Mouse (Mus musculus): ENCODE measurements around the gene Prkd2. TPM values are rescaled to one million over a fixed set of nuclear protein-coding genes. Genes with fewer than 3 reads are reported as not detected.

Prkd2 gene
- polyA plus RNA-seq, 1 experiment from 2014 or later = 16.2 TPM

DNA sequence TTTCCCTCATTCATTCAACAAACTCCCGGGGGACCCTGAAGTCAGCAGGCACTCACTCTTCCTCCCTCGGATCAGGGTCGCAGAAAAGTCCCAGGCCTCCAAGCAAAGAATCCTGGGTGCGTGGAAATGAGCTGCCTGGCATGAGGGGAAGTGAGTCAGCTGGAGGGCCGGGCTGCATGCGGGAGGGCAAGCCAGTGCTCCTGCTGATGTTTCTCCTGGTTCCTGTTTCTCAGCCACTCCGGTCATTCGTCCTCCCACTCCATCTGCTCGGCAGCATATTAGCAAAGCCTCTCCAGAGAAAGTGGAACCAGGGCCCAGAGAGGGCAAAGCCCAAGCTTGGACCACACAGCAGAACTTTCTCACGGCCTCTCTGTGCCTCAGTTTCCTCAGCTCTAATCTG, 67.2 kb downstream of the Prkd2 start:
- no peak overlapping the region; the same call in 1 of the 2 replicates for H3K9ac ChIP-seq (replicated peaks)
- WGBS = 48% methylated on average over 10 of the region's 10 CpGs
- H3K4me3 ChIP-seq (replicated peaks) = no peak overlapping the region
- H3K4me1 ChIP-seq (replicated peaks) = peaks cover 39% of the 10 kb centered on the region
- H3K27me3 ChIP-seq = no peaks in the 10 kb centered on the region
- peaks cover 11% of the 10 kb centered on the region for H3K36me3 ChIP-seq
- no peak overlapping the region for H3K27ac ChIP-seq
- no peak for ATAC-seq (ENCODE audit: insufficient number of reproducible peaks, insufficient read depth, low FRiP score, low TSS enrichment, low read depth)
- no peaks in the 10 kb centered on the region for H3K9me3 ChIP-seq
- H3K4me2 ChIP-seq = no peak overlapping the region

DNA sequence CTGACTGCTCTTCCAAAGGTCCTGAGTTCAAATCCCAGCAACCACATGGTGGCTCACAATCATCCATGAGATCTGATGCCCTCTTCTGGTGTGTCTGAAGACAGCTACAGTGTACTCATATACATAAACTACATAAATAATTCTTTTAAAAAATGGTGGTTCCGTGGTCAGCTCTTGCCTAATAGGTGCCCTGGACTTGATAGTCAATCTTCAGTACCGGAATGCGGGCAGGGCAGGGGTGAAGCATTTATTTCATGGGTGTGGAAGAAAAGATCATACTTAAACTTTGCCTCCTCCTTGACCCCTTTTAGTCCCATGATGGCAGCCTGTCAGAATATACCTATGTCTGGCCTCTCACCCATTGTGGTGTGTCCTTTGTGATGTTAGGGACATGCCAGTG, 69.2 kb downstream of the Prkd2 start:
- WGBS = 92% methylated on average over 3 of the region's 3 CpGs
- H3K36me3 ChIP-seq = peaks cover 30% of the 10 kb centered on the region
- H3K9ac ChIP-seq (replicated peaks) = no peak overlapping the region
- H3K4me3 ChIP-seq (replicated peaks) = no peak overlapping the region
- H3K27ac ChIP-seq = no peak overlapping the region
- H3K4me1 ChIP-seq (replicated peaks) = peaks cover 22% of the 10 kb centered on the region
- H3K9me3 ChIP-seq = no peaks in the 10 kb centered on the region
- H3K4me2 ChIP-seq = no peak overlapping the region
- H3K27me3 ChIP-seq = no peaks in the 10 kb centered on the region
- ATAC-seq (ENCODE audit: insufficient number of reproducible peaks, insufficient read depth, low FRiP score, low TSS enrichment, low read depth) = no peak

DNA sequence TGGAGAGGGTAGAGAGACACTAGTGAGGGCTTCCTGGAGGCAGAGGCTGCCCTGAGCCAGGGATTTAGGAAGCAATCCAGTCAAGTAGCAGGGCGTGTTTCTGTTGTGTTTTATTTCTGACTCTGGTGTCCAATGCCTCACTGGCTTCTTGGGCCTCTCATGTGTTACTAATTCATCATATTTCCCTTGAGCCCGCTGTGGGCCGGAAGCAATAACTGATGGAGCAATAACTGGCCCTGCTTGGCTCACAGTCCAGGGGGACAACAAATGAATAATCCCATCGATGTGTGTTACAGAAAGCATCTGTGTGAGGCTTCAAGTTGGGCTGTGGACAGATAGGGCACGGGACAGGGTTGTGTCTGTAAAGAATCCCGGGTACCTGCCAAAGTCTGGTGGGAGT, 69.7 kb downstream of the Prkd2 start:
- Histone ChIP-seq H3K9me3 (no peaks in the 10 kb centered on the region), H3K4me3 (replicated peaks) (no peak overlapping the region), H3K4me1 (replicated peaks) (peaks cover 20% of the 10 kb centered on the region), H3K4me2 (no peak overlapping the region), H3K27me3 (no peaks in the 10 kb centered on the region), H3K36me3 (peaks cover 34% of the 10 kb centered on the region), H3K27ac (no peak overlapping the region), H3K9ac (replicated peaks) (no peak overlapping the region)
- 50% methylated on average over 6 of the region's 6 CpGs for WGBS
- no peak for ATAC-seq (ENCODE audit: insufficient number of reproducible peaks, insufficient read depth, low FRiP score, low TSS enrichment, low read depth)

DNA sequence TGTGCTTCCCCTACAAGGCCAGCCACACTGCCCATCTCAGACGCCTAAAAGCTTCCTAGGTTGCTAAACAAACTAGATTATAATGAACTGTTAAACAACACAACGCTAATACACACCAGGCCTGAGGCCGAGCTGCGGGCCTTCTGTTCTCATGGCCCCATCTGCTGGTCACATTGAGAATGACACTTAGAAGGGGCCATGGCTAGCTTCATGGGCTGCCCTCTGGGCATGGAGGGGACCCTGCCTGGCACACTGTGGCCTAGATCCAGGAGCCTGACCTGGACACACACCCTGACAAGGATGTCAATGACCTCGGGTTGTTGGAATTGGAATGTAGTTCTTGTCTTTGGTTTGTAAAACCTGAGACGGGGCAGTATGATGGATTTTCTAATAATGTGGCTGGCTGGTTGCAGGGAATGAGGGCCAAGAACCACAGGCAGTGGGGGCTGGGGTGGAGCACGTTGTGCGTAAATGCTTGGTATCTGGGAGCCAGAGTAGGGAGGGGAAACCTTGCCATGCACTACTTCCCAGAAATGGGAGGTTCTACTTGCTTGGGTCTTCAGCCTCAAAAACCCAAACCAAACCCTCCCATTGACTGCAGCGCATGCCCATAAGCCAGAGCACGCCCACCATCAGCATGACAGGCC, 71.2 kb downstream of the Prkd2 start:
- Histone ChIP-seq H3K36me3 (peaks cover 50% of the 10 kb centered on the region), H3K27ac (no peak overlapping the region)
- WGBS = 33% methylated on average over 10 of the region's 10 CpGs

DNA sequence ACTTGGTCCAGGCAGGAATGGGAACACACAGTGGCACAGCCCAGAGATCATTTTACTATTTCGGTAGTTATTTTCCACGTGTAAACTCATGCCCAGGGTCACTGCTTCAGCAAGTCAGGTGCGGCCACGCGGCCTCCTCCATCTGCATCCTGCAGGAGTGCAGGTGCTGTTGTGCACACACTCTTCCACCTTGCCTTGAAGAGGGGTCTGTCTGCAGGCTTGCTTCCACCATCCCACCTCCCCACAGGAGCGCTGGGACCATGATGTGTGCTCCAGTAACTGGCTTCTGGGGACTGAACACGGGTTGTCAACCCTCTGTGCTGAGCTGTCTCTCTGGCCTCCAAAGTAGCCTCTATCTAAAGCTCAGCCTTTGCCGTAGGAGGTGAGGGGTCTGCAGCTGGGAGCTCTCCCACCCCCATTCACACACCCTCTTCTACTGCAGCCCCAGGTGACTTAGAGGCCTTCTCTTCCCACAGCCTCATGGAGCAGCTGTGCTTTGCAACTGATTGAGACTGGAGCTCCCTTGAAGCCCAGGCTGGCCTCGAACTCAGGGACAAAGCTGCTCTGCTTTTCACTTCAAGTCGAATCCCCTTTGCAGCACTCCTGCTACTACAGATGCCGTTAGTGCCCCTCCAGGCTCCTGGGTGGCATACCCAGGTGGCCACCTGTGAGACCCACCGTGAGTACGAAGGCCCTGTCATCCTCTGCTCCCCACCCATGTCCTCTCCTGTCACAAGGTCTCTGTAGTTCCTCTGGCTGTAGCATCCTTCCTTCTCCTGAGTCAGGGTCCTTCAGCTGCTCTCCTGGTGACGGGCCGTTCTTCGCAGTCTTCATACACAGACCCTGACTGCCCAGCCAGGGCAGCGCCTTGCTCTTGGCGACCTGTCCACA, 72.0 kb downstream of the Prkd2 start:
- ATAC-seq (ENCODE audit: insufficient number of reproducible peaks, insufficient read depth, low FRiP score, low TSS enrichment, low read depth) = no peak
- 86% methylated on average over 18 of the region's 18 CpGs for WGBS

More for the DNA sequence above, 71.2 kb downstream of the Prkd2 start:
- Histone ChIP-seq H3K27me3 (no peaks in the 10 kb centered on the region), H3K9me3 (no peaks in the 10 kb centered on the region), H3K4me1 (replicated peaks) (peaks cover 20% of the 10 kb centered on the region), H3K9ac (replicated peaks) (no peak overlapping the region), H3K4me2 (no peak overlapping the region), H3K4me3 (replicated peaks) (no peak overlapping the region)
- ATAC-seq (ENCODE audit: insufficient number of reproducible peaks, insufficient read depth, low FRiP score, low TSS enrichment, low read depth) = peak; percentile 6

DNA sequence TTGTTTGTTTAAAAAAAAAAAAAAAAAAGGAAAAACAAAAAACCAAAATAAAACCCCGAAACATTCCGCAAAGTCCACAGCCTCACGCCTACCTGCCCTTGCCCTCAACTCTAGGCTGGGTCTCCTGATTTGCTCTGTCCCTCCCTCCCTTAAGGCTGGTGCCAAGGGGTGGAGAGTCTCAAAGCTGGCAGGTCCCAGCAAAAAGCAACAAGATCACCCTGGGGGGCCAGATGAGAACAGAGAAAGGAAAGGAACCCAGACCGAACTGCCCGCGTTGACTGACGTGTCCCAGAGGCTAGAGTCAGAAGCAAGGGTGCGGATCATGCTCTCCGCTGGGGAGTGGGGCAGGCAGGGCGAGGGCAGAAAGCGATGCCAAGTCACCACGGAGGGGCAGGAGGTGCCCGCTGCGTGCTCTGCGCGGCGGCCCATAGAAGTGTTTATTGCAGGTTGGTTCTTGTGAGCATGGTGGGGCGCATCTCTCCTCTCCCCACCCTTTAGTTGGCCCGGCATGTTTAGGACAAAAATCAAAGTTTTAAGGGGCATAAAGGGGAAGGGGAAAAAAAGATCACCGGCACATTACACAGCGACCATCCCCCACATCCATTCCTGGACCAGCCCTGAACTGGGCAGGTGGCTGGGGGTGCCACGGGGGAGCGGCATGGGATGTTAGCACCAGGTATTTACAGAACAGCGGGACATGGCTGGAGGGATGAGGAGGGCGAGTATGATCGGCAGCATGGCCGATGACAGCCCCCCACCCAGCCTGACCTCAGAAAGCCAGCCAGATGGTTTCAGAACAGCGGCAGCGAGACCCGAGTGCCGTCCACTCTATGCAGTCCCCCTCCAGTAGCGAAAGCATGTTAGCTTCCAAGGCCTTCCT, 73.0 kb downstream of the Prkd2 start:
- WGBS = 92% methylated on average over 32 of the region's 32 CpGs
- no peak overlapping the region for H3K9ac ChIP-seq (replicated peaks)
- H3K9me3 ChIP-seq = no peaks in the 10 kb centered on the region
- H3K4me3 ChIP-seq (replicated peaks) = no peak overlapping the region
- H3K27ac ChIP-seq = no peak overlapping the region
- H3K4me2 ChIP-seq = no peak overlapping the region
- no peaks in the 10 kb centered on the region for H3K27me3 ChIP-seq
- H3K36me3 ChIP-seq = peaks cover 64% of the 10 kb centered on the region
- peaks cover 30% of the 10 kb centered on the region for H3K4me1 ChIP-seq (replicated peaks)
- ATAC-seq (ENCODE audit: insufficient number of reproducible peaks, insufficient read depth, low FRiP score, low TSS enrichment, low read depth) = no peak

More for the DNA sequence above, 72.0 kb downstream of the Prkd2 start:
- Histone ChIP-seq H3K4me3 (replicated peaks) (no peak overlapping the region), H3K9ac (replicated peaks) (no peak overlapping the region), H3K27me3 (no peaks in the 10 kb centered on the region), H3K9me3 (no peaks in the 10 kb centered on the region), H3K36me3 (peaks cover 58% of the 10 kb centered on the region), H3K4me1 (replicated peaks) (peaks cover 24% of the 10 kb centered on the region), H3K4me2 (no peak overlapping the region), H3K27ac (no peak overlapping the region)

DNA sequence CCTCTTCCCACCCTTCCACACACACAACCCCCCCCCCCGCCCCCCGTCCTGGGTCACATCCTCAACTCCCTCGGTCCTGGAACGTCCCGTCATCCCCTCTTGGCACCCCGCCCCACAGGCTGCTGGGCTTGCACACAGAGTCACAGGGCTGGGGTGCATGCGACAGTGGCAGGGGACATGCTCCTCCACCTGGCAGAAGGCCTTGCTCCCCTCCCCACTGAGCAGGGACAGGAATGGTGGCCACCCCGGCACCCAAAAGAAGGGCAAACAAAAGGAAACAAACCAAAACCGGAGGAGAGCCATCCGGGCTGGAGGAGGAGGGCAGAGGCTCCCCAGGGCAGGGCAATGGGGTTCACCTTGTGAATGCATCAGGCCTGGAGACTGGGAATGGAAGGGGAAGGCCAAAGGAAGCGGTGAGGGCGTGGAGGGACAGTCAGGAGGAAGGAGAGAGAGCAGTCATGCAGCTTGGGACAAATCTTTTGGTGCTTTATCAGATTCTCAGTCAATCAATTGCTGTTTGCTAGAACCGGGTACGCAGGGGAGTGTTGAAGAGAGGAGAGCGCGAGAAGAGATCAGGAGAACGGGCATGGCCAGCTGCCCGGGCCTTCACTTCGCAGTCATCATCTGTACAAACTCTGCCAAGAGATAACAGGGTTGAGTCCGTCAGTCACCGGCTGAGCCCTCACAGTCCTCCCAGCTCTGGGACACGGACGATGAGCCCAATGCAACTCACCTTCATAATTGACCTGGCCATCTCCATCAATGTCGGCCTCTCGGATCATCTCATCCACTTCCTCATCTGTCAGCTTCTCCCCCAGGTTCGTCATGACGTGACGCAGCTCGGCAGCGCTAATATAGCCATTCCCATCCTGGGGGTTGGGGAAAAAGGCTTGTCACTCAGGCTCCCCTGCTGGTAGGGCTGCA, 73.9 kb downstream of the Prkd2 start:
- WGBS = 89% methylated on average over 30 of the region's 30 CpGs
- Histone ChIP-seq H3K4me1 (replicated peaks) (peaks cover 39% of the 10 kb centered on the region), H3K9me3 (no peaks in the 10 kb centered on the region), H3K4me2 (no peak overlapping the region), H3K9ac (replicated peaks) (no peak overlapping the region), H3K4me3 (replicated peaks) (no peak overlapping the region), H3K27me3 (no peaks in the 10 kb centered on the region), H3K36me3 (peaks cover 67% of the 10 kb centered on the region), H3K27ac (peak overlapping the region; percentile 0; the same call in 1 of the 2 replicates)
- no peak for ATAC-seq (ENCODE audit: insufficient number of reproducible peaks, insufficient read depth, low FRiP score, low TSS enrichment, low read depth)

DNA sequence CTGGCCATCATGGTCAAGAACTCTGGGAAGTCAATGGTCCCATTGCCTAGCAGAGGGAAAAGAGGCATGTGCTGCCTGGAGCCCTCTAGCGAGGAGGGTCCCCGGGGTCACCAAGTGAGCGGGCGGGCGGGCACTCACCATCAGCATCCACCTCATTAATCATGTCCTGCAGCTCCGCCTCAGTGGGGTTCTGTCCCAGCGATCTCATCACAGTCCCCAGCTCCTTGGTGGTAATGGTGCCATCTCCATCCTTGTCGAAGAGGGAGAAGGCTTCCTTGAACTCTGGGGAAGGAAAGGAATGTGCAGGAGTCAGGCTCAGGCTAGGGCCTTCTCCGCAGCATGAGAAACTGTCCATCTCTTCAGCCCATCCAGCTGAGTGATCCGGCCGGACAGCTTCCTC, 74.7 kb downstream of the Prkd2 start:
- ATAC-seq (ENCODE audit: insufficient number of reproducible peaks, insufficient read depth, low FRiP score, low TSS enrichment, low read depth) = no peak
- Histone ChIP-seq H3K4me2 (no peak overlapping the region), H3K9ac (replicated peaks) (no peak overlapping the region), H3K4me1 (replicated peaks) (peaks cover 43% of the 10 kb centered on the region), H3K4me3 (replicated peaks) (no peak overlapping the region), H3K9me3 (no peaks in the 10 kb centered on the region), H3K27me3 (no peaks in the 10 kb centered on the region), H3K27ac (no peak overlapping the region), H3K36me3 (peaks cover 69% of the 10 kb centered on the region)
- WGBS = 68% methylated on average over 11 of the region's 11 CpGs

DNA sequence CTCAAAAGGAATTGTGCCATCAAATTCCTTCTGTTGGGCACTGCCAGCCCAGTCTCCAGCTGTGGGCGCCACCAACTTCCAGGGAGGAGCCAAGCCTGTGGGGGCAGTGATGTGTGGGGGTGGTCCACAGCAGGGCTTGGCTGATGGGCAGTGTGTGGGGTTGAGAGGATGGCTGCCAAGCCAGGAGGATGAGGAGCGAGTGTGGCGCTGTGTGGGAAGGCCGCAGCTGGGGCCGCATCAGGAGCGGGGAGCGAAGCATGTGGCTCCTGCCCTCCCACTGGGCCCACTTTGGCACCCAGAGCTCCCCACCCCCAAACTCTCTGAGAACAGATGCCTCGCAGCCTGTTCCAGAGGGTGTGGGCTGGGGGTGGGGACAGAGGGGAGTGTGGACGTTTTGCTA, 75.3 kb downstream of the Prkd2 start:
- peaks cover 43% of the 10 kb centered on the region for H3K4me1 ChIP-seq (replicated peaks)

DNA sequence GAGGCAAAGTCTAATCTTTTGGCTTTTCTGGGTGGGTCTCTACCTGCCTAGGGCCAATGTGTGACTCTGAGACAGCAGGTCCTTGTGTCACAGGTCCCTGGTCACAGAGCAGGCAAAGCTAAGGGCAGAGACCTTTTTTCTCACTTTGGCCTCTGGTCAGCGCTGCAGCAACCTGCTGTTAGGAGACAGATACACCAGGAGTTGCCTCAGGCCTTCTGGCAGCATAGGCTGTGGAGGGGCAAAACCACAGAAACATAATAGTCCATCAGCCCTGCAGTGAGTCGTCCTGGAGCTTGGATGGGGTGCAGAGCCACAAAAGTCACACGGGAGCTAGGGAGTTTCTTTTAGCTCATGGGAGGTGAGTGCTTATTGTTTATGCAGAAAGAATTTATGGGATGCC, 76.0 kb downstream of the Prkd2 start:
- no peak for ATAC-seq (ENCODE audit: insufficient number of reproducible peaks, insufficient read depth, low FRiP score, low TSS enrichment, low read depth)
- peaks cover 41% of the 10 kb centered on the region for H3K4me1 ChIP-seq (replicated peaks)
- no peak overlapping the region for H3K4me2 ChIP-seq
- H3K4me3 ChIP-seq (replicated peaks) = no peak overlapping the region
- no peaks in the 10 kb centered on the region for H3K27me3 ChIP-seq
- no peak overlapping the region for H3K27ac ChIP-seq
- WGBS = 76% methylated on average over 3 of the region's 3 CpGs
- no peaks in the 10 kb centered on the region for H3K9me3 ChIP-seq
- peaks cover 66% of the 10 kb centered on the region for H3K36me3 ChIP-seq
- H3K9ac ChIP-seq (replicated peaks) = 0 out of 2 replicates have a peak overlapping the region, but pooled peaks have one; percentile 0

More for the DNA sequence above, 75.3 kb downstream of the Prkd2 start:
- no peak for ATAC-seq (ENCODE audit: insufficient number of reproducible peaks, insufficient read depth, low FRiP score, low TSS enrichment, low read depth)
- Histone ChIP-seq H3K4me2 (no peak overlapping the region), H3K9me3 (no peaks in the 10 kb centered on the region), H3K9ac (replicated peaks) (no peak overlapping the region), H3K36me3 (peaks cover 69% of the 10 kb centered on the region), H3K4me3 (replicated peaks) (no peak overlapping the region), H3K27ac (no peak overlapping the region), H3K27me3 (no peaks in the 10 kb centered on the region)
- 81% methylated on average over 9 of the region's 9 CpGs for WGBS

All from limb, embryonic 12.5 days (tissue).